Mouse (Mus musculus) ES-E14 (cell line): ENCODE data around the gene Dchs1. TPM values are rescaled to one million over a fixed set of nuclear protein-coding genes. Genes with fewer than 3 reads are reported as not detected.

Source experiments
- DNase-seq: peaks from one replicate; pipeline ENCODE4 v3.0.0-alpha.2; 2013; ENCODE audit warnings: low read depth, low spot score
- H3K27ac ChIP-seq: 2 replicates; pipeline ENCODE4 v1.5.1; 2012; ENCODE audit warnings: low read depth, mild to moderate bottlenecking, low read length, moderate library complexity, mixed read lengths; ENCODE audit not compliant: poor library complexity, insufficient read depth, severe bottlenecking
- H3K36me3 ChIP-seq: 2 replicates; pipeline ENCODE4 v1.6.1; 2012; ENCODE audit warnings: mild to moderate bottlenecking, low read length, moderate library complexity, mixed read lengths; ENCODE audit not compliant: control insufficient read depth, poor library complexity, insufficient read depth, severe bottlenecking
- H3K4me1 ChIP-seq, 2 experiments: fragments of 150-350 bp in 1 of 2; sonication (generic) in 1 of 2; 2 replicates each; pipeline ENCODE4 v1.6.1; 2012; ENCODE audit warnings: low read length in 2 of 2, mild to moderate bottlenecking in 1 of 2, mixed read lengths in 1 of 2; ENCODE audit not compliant: control insufficient read depth in 2 of 2, insufficient read depth in 2 of 2, poor library complexity in 1 of 2
- H3K4me3 ChIP-seq, 2 experiments: fragments of 150-350 bp in 1 of 2; sonication (generic) in 1 of 2; 2 replicates each; pipeline ENCODE4 v1.5.1; 2012; ENCODE audit warnings: low read length in 2 of 2, low read depth in 1 of 2, mild to moderate bottlenecking in 1 of 2, mixed read lengths in 1 of 2; ENCODE audit not compliant: insufficient read depth in 1 of 2, poor library complexity in 1 of 2, severe bottlenecking in 1 of 2
- H3K9ac ChIP-seq: 2 replicates; pipeline ENCODE4 v1.6.1; 2012; ENCODE audit warnings: low read depth, mild to moderate bottlenecking, low read length, mixed read lengths; ENCODE audit not compliant: poor library complexity, insufficient read depth, severe bottlenecking
- H3K9me3 ChIP-seq: fragments of 150-350 bp; sonication (generic); 2 replicates; pipeline ENCODE4 v1.6.1; 2012; ENCODE audit warnings: low read depth, mild to moderate bottlenecking, low read length; ENCODE audit not compliant: control insufficient read depth, insufficient read depth
- CHD2 ChIP-seq: IDR thresholded peaks from 2 replicates; pipeline ENCODE4 v1.6.1; 2014; ENCODE audit warnings: mild to moderate bottlenecking, low read depth, low read length, inconsistent platforms
- HCFC1 ChIP-seq: IDR thresholded peaks from 2 replicates; pipeline ENCODE4 v1.6.1; 2012; ENCODE audit warnings: low read length, inconsistent platforms, borderline replicate concordance; ENCODE audit not compliant: insufficient read depth
- MAFK ChIP-seq: IDR thresholded peaks from 2 replicates; pipeline ENCODE4 v1.6.1; 2014; ENCODE audit warnings: mild to moderate bottlenecking, low read depth, low read length, inconsistent platforms; ENCODE audit not compliant: insufficient read depth
- ZC3H11A ChIP-seq: IDR thresholded peaks from 2 replicates; pipeline ENCODE4 v1.6.1; 2012; ENCODE audit warnings: low read depth, mild to moderate bottlenecking, inconsistent platforms, low read length, borderline replicate concordance
- ZNF384 ChIP-seq: IDR thresholded peaks from 2 replicates; pipeline ENCODE4 v1.6.1; 2012; ENCODE audit warnings: low read depth, low read length, inconsistent platforms
- in situ Hi-C, 2 experiments: fragments of 600-800 bp; cut with MboI; formaldehyde crosslinking; loops; one replicate each; pipeline ENCODE4 v1.15.1; 2025; ENCODE audit warnings: low sequenced_read_pairs in 2 of 2, inconsistent platforms in 1 of 2; ENCODE audit not compliant: unreplicated experiment in 2 of 2
- total RNA-seq: library from RNA; depleted of rRNA; stranded (reverse); fragments of 300-350 nt; gene quantifications from 2 replicates; pipeline ENCODE4 v1.2.3, GENCODE M21; 2012

Gene Dchs1
- total RNA-seq, 1 experiment = 3.3 TPM

DNA sequence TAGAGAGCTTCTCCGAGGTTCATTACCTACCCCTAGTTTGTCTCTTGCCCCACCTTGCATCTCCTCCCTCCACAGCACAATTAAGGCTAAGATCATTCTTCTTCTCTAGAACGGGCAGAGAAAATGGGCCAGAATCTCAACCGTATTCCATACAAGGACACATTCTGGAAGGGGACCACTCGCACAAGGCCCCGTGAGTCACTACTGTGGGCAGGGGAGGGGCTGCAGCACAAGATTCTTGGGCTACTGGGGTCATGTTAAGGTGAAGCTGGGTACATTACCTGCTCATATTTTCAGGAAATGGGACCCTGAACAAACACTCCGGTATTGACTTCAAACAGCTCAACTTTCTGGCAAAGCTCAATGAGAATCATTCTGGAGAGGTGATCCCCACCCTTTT is 46.6 kb downstream of the Dchs1 start:
- no peak overlapping the region for H3K9ac ChIP-seq
- in situ Hi-C loops = no loop called here
- DNase-seq = no peak

GRCm38 (mm10) chr7:105740089-105740795 is 47.2 kb downstream of the Dchs1 start:
- no peak for TF ChIP-seq HCFC1
- no peak for TF ChIP-seq ZC3H11A
- TF ChIP-seq MAFK = no peak
- TF ChIP-seq ZNF384 = no peak
- TF ChIP-seq CHD2 = no peak
- Histone ChIP-seq H3K4me3 (no peak overlapping the region), H3K4me1 (peaks cover 2 to 5% of the 10 kb centered on the region in 2 experiments; a peak in 2 of 4 replicates), H3K36me3 (peaks cover 20% of the 10 kb centered on the region), H3K9me3 (no peaks in the 10 kb centered on the region), H3K27ac (no peak overlapping the region; the same call in 1 of the 2 replicates), H3K9ac (no peak overlapping the region)
- in situ Hi-C loops = no loop called here
- no peak for DNase-seq

More for the DNA sequence above, 46.6 kb downstream of the Dchs1 start:
- Histone ChIP-seq H3K36me3 (peaks cover 20% of the 10 kb centered on the region), H3K4me3 (no peak overlapping the region), H3K9me3 (no peaks in the 10 kb centered on the region), H3K4me1 (peaks cover 2 to 5% of the 10 kb centered on the region in 2 experiments; a peak in 2 of 4 replicates), H3K27ac (no peak overlapping the region)
- TF ChIP-seq CHD2 (no peak), ZC3H11A (no peak), MAFK (no peak), ZNF384 (no peak), HCFC1 (no peak)

DNA sequence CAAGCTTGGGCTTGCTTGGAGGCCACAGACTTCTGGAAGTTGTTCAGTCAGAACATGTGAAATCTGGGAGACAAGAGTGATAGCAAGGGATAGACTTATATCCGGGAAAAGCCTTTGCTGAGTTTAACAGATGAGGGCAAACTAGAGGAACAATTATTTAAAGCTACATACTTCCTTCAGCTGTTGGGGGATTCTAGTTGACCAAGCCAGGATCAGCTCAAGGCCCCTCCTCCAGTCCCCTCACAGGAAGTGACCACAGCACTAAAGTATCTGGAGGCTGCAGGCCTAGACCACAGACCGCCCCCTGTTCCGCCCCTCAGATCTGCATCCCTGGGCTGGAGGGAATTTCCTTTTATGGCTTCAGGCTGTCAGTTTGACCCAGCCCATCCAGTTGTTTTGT is 48.5 kb downstream of the Dchs1 start:
- Histone ChIP-seq H3K27ac (no peak overlapping the region), H3K4me3 (no peak overlapping the region), H3K36me3 (peaks cover 29% of the 10 kb centered on the region), H3K4me1 (peaks cover 2 to 5% of the 10 kb centered on the region in 2 experiments; a peak in 2 of 4 replicates), H3K9ac (no peak overlapping the region), H3K9me3 (no peaks in the 10 kb centered on the region)
- in situ Hi-C loops = no loop called here
- no peak for DNase-seq
- TF ChIP-seq HCFC1 = no peak
- TF ChIP-seq ZC3H11A = no peak
- no peak for TF ChIP-seq CHD2
- no peak for TF ChIP-seq ZNF384
- no peak for TF ChIP-seq MAFK

DNA sequence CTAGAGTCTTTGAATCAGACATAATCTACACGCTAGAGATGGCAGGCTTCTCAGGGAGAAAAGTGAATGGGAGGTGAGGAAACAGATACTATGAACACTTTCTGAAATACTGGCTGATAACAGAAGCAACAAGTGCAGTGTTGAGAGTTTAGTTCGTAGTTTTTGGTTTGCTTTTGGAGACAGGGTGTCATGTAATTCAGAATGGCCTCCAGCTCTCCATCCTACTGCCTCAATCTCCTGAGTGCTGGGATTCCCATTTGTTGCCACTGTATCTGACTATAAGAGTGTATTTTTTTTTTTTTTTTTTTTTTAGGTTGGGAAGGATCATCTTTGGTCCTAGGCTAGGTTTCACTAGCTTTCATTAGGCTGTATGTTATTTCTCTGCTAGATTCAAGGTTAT is 49.2 kb downstream of the Dchs1 start:
- in situ Hi-C loops = no loop called here
- no peak overlapping the region for H3K4me3 ChIP-seq

More for the DNA sequence above, 49.2 kb downstream of the Dchs1 start:
- TF ChIP-seq CHD2 = no peak
- peaks cover 35% of the 10 kb centered on the region for H3K36me3 ChIP-seq
- no peaks in the 10 kb centered on the region for H3K9me3 ChIP-seq
- no peak overlapping the region for H3K27ac ChIP-seq
- peaks cover 2 to 5% of the 10 kb centered on the region in 2 experiments; a peak in 2 of 4 replicates for H3K4me1 ChIP-seq
- no peak for DNase-seq
- no peak overlapping the region for H3K9ac ChIP-seq
